Mouse (Mus musculus) cortical plate, adult 2 months (tissue): Measurements from ENCODE around the gene Cdkn3. TPM values are rescaled to one million over a fixed set of nuclear protein-coding genes. Genes with fewer than 3 reads are reported as not detected.
"Not testable (repeated sequence)": the region's sequence is repeated elsewhere in the genome, so short reads cannot be mapped to it uniquely, and the experiment has no call there.

Source experiments
- H3K27ac ChIP-seq: fragments of 200-500 bp; 2 replicates; pipeline ENCODE4 v1.5.1; 2012; ENCODE audit warnings: low read length, control low read depth, inconsistent platforms; ENCODE audit not compliant: insufficient read depth
- H3K4me1 ChIP-seq: fragments of 200-500 bp; 2 replicates; pipeline ENCODE4 v1.6.1; 2011; ENCODE audit warnings: low read length; ENCODE audit not compliant: control insufficient read depth, insufficient read depth
- H3K4me3 ChIP-seq: fragments of 200-500 bp; 2 replicates; pipeline ENCODE4 v1.5.1; 2011; ENCODE audit warnings: mild to moderate bottlenecking, low read length, control low read depth; ENCODE audit not compliant: insufficient read depth
- CTCF ChIP-seq: fragments of 200-500 bp; IDR thresholded peaks from 2 replicates; pipeline ENCODE4 v1.5.1; 2011; ENCODE audit warnings: mild to moderate bottlenecking, control low read depth, low read length; ENCODE audit not compliant: insufficient read depth; ENCODE audit errors: extremely low read depth
- POLR2A ChIP-seq: fragments of 200-500 bp; IDR thresholded peaks from 2 replicates; pipeline ENCODE4 v1.6.1; 2011; ENCODE audit warnings: mild to moderate bottlenecking, low read length, control low read depth; ENCODE audit not compliant: insufficient read depth; ENCODE audit errors: extremely low read depth
- polyA plus RNA-seq: library from polyadenylated mRNA; depleted of rRNA; stranded (reverse); fragments of >200 nt; gene quantifications from 2 replicates; pipeline ENCODE4 v1.2.3, GENCODE M21; 2012

Cdkn3 gene
- polyA plus RNA-seq, 1 experiment = 1.1 TPM

DNA sequence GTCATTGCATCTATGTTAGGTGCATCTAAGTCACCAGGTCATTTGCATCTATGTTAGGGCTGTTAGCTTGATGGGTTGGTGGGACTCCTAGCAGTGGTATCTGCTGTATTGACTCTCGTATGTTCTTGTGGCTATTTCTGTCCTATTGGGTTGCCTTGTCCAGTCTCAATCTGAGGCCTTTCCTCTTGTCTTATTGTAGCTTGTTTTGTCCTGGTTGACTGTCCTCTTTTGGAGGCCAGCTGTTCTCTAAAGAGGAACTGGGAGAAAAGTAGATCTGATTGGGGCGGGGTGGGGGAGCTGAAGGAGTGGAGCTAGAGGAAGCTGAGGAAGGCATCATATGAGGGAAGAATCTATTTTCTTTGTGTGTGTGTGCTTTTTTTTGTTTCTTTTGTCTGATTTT lies 17.7 kb upstream of the Cdkn3 start:
- Histone ChIP-seq H3K4me1 (no peaks in the 10 kb centered on the region), H3K4me3 (no peak overlapping the region), H3K27ac (no peak overlapping the region)
- TF ChIP-seq POLR2A (no peak), CTCF (no peak)

DNA sequence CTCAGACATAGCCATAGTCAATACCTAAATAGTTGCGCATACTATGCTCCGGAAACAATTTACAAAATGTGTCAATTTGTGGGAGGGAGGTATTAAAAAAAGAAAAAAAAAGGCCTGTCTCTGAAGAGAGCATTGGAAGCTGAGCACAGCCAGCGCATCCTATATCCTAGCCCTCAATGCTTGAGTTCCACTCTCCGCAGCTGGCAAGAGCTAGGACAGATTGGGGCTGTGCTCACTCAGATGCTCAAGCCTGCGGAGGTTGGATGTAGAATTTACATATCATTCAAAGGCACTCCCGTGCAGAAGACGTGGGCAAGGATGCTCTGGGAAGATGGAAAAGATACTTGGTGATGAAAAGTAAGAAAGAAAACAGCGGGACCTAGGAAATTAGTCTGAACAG lies 14.9 kb upstream of the Cdkn3 start:
- TF ChIP-seq CTCF (no peak), POLR2A (no peak)
- no peaks in the 10 kb centered on the region for H3K4me1 ChIP-seq
- no peak overlapping the region for H3K4me3 ChIP-seq
- H3K27ac ChIP-seq = no peak overlapping the region

DNA sequence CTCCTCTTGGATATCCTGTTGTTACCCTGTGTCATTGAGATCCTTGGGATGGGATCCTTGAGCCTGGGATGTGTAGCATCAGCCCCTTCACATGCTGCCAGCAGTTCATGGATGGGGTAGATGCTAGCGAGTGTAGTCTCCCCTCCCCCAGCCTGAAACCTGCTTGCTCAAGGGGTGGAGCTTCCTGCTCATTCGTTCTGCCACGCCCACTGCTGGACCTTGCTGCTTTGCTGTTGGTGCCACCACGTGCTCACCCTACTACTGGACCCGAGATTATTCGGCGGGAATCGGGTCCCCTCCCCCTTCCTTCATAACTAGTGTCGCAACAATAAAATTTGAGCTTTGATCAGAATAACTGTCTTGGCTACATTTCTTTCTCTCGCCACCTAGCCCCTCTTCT lies 6.0 kb upstream of the Cdkn3 start:
- H3K4me3 ChIP-seq, H3K4me1 ChIP-seq, H3K27ac ChIP-seq: not testable (repeated sequence)

DNA sequence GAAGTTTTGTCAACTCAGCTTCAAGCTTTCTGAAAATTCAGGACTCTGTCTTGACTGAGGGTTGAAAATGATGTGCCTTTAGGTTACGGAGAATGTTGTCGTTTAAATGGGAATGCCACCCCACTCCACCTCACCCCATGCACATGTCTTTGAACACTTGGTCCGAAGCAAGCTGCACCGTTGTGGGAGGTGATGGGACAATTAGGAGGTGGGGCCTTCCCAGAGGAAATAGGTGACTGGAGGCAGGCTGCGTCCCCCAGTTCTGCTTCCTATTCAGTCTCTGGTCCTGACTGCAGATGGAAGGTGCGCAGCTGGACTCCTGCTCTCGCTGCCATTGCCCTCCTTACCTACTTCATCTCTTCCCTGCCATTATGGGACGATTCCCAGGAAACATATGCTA lies 4.5 kb upstream of the Cdkn3 start:
- no peak for TF ChIP-seq POLR2A
- TF ChIP-seq CTCF = no peak
- Histone ChIP-seq H3K4me3 (no peak overlapping the region), H3K27ac (no peak overlapping the region)

DNA sequence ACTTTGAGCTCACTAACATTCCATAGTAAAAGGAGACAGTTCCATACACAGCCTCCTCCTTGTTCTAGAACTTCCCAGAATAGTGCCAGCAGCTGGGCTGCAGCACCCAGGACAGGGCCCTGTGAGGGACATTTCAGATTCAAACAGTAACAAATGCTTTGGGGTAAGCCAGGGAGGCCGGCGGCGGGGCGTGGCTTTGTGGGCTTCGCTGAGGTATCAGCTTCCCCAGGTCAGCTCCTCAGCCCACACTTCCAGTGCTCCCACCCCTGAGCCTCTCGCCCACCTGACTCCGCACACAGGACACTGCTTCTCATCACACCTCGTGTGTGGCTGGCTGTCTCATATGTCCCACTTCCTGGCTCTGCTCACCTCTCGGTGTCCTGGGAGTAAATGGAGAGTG lies 2.6 kb upstream of the Cdkn3 start:
- H3K4me1 ChIP-seq = no peaks in the 10 kb centered on the region
- H3K4me3 ChIP-seq = no peak overlapping the region
- TF ChIP-seq CTCF (no peak), POLR2A (no peak)
- H3K27ac ChIP-seq = no peak overlapping the region

More for the DNA sequence above, 4.5 kb upstream of the Cdkn3 start:
- no peaks in the 10 kb centered on the region for H3K4me1 ChIP-seq

DNA sequence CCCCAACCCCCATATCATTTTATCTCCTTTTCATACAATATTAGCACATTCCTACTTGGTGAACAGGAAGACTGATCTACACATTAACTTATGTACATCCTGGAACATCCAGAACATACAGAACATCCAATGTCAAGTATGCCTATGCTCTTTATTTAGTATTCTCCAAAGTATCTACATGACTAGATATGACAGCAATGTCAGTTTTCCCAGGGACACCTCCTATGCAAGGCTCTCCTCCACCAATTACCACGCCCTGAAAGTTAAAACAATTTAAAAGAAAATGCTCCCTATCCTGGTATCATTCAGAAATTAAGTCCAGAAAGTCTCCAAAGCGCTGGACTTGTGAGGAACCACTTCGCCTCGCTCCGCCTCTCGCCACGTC lies 379 bp upstream of the Cdkn3 start:
- no peak overlapping the region; the same call in 1 of the 2 replicates for H3K4me3 ChIP-seq
- no peaks in the 10 kb centered on the region for H3K4me1 ChIP-seq

DNA sequence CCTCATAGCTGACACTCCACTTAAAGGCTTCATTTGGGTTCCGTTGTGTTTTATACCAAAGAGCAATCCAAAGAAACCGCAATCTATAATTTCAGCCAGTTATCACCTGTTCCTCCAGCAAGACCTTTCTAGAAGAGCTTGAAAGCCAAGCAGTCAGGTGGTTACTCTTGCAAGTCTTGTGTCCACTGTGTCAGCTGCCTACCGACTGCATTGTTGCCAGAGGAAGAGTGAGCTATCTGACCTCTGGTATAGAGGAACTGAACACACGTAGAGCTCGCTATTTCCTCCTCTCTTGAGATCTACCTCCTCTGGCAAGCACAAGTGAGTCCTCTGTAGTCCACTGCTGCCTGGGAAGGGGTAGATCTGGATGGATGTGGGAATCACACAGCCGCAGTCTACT lies 845 bp downstream of the Cdkn3 start:
- Histone ChIP-seq H3K4me1 (no peaks in the 10 kb centered on the region), H3K27ac (no peak overlapping the region), H3K4me3 (peak overlapping the region; percentile 58; the same call in 1 of the 2 replicates)
- TF ChIP-seq POLR2A = no peak
- no peak for TF ChIP-seq CTCF

More for the DNA sequence above, 379 bp upstream of the Cdkn3 start:
- no peak overlapping the region for H3K27ac ChIP-seq
- TF ChIP-seq CTCF (no peak), POLR2A (no peak)

DNA sequence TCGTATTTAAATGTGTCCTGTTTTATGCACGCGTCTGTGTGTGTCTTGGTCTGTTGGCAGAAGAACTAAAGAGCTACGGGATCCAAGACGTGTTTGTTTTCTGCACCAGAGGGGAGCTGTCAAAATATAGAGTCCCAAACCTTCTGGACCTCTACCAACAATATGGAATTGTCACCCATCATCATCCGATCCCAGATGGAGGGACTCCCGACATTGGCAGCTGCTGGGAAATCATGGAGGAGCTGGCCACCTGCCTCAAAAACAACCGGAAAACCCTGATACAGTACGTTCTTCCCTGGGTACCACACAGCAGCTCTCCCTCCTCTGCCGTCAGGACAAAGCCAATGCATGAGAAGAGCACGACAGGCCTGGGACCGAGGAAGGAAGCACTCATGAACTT lies 6.8 kb downstream of the Cdkn3 start:
- H3K4me3 ChIP-seq = no peak overlapping the region
- no peak for TF ChIP-seq CTCF
- no peak for TF ChIP-seq POLR2A
- no peak overlapping the region for H3K27ac ChIP-seq
- no peaks in the 10 kb centered on the region for H3K4me1 ChIP-seq

DNA sequence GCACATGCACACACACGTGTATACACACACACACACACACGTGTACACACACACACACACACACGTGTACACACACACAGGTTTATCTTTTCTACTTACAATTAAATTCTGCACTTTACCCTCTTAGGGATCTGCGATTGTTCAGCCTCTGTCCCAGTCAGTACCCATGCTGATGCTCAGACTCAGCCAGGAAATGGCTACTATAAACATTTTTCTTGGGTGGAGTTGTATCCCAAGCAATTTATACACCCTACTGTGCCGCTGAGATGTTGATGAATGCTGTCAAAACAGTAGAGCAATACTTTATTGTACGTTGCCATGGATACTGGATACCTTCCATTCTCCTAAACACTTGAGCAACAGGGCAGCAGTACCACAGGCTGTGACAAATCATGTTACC lies 9.7 kb downstream of the Cdkn3 start:
- TF ChIP-seq CTCF (no peak), POLR2A (no peak)
- Histone ChIP-seq H3K4me1 (no peaks in the 10 kb centered on the region), H3K4me3 (no peak overlapping the region), H3K27ac (no peak overlapping the region)

DNA sequence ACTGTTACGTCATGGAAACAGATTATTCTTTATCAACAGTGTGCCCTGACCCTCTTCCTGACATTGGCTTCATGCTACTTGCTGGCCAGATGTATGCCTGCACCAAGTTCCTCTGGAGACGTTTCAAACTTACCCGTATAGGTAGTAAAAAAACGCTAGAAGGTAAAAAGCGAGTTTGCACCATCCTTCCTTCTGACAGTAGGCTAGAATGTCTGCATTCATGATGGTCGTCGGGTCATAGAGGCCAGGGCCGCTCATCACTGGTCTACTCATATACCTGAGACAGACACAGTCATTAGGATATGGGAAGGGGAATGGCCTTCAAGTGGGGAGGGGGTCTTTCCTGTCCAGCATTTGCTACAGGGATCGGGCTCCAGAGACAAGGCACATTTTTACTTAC lies 18.4 kb downstream of the Cdkn3 start:
- Histone ChIP-seq H3K4me1 (no peaks in the 10 kb centered on the region; the same call in 1 of the 2 replicates), H3K27ac (no peak overlapping the region), H3K4me3 (no peak overlapping the region)
- TF ChIP-seq POLR2A = no peak
- no peak for TF ChIP-seq CTCF

DNA sequence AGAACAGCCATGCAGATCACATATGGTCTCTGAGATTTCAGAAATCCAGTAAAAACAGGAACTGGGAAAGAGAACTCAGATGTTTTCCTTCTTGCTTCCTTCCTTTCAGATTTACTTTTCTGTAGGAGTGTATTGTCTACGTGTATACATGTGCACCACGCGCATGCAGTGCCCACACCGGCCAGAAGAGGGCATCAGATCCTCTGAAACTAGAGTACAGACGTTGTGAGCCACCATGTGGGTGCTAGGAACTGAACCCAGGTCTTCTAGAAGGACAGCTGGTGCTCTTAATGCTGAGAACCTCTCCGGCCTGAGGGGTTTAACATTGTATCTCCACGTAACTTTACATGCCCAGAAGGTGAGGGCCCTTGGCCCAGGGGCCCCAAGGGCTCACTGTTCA lies 18.9 kb downstream of the Cdkn3 start:
- H3K4me3 ChIP-seq = no peak overlapping the region
- no peak overlapping the region for H3K27ac ChIP-seq
- no peaks in the 10 kb centered on the region; the same call in 1 of the 2 replicates for H3K4me1 ChIP-seq

More for the DNA sequence above, 18.9 kb downstream of the Cdkn3 start:
- TF ChIP-seq POLR2A = no peak
- no peak for TF ChIP-seq CTCF
